Mouse (Mus musculus) skeletal muscle tissue, adult 2 months (tissue): ENCODE measurements around the gene Fbxo3.
"Not testable (repeated sequence)": the region's sequence is repeated elsewhere in the genome, so short reads cannot be mapped to it uniquely, and the experiment has no call there.

ENCODE experiments used
- DNase-seq: peaks from one replicate; pipeline ENCODE4 v3.0.0-alpha.2; 2012; ENCODE audit warnings: low read depth, low spot score

Gene Fbxo3

DNA sequence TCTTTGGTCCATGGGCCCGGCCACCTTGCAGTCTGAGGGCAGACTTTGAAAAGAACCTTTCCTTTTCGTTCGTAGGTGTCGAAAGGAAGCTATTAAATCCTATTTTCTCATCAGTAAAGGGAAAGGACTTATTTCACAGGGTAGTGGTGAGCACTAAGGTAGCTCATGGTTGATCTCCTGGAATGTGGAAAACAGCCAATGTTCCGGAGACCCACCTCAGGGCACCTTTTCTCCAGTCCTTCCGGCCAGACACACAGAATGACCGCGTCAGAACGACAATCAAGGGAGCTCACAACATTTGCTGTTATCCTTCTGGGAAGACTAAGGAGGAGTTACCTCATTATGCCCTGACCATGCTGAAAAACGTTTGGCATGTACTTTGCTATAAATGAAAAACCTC lies 68.7 kb downstream of the Fbxo3 start:
- no peak for DNase-seq

DNA sequence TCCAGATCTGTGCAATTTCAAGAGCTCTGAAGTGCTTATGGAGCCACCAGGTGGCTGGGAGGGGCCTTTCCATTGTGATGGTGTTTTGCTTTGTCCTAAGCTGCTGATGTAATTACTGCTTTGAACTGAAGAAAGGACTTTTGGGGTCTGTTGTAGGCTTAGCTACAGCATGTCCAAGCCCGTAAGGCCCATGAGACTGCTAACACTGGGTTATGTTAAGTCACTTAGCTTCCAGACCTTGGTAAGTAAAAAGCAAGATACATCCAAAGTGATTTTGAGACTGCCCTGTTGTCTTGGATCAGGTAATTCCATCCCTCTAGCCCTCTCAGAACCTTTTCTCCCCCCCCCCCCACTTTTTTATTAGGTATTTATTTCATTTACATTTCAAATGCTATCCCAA lies 69.3 kb downstream of the Fbxo3 start:
- DNase-seq, result not testable (repeated sequence)

DNA sequence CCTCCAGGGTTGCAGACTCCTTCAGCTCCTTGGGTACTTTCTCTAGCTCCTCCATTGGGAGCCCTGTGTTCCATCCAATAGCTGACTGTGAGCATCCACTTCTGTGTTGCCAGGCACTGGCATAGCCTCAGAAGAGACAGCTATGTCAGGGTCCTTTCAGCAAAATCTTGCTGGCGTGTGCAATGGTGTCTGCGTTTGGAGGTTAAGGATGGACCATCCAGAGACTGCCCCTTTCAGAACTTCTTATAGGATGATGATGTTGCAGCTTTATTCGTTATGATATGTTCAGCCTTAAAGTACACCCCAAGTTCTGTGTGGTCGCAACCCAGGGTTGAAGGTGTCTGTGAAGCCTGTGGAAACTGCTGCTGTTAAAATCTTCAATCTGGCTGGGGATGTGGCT lies 69.9 kb downstream of the Fbxo3 start:
- DNase-seq, result not testable (repeated sequence)

DNA sequence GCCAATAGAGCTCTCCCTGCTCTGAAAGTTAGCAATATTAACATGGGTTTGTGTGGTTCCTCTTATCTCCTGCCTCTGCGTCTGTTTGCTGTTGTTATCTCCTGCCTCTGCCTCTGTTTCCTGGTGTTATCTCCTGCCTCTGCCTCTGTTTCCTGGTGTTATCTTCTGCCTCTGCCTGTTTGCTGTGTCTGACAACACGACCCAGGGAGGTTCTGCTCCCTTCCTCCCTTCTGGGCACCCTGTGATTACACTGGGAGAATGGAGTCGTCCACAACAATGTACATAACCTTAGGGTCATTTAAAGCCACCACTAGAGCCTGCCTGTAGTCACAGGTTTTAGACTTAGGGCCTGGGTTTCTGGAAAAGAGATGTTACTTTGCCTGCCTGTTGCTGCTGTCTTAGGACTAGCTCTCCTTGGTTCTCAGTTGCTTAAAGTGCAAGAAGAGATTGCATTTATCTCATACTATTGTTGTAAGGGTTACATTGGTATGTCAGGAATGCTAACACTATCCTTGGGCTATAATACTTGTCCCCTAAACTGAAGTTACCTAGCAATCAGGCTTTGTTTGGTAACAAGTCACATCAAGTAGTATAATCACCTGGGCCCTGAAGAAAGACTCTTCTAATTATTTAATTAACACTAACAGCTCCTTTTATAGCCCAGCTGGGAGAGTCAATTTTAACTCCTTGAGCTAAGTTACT lies 71.2 kb downstream of the Fbxo3 start:
- DNase-seq, result no peak

DNA sequence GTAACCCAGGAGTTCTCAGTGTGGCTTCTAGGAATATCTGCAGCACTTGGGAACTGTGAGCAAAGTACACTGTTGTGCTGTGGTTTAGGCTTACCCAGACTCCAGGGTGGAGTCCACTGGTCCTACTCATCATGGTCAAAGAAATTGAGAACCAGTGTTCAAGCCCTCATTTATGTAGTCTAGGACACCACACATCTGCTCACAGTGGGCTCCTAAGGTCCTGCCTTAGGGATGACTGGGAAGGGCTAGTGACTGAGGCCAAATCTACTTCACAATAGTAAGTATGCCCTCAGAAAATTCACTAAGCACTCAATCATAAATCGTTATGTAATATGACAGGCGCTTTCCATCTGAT lies 71.7 kb downstream of the Fbxo3 start:
- DNase-seq, result no peak

DNA sequence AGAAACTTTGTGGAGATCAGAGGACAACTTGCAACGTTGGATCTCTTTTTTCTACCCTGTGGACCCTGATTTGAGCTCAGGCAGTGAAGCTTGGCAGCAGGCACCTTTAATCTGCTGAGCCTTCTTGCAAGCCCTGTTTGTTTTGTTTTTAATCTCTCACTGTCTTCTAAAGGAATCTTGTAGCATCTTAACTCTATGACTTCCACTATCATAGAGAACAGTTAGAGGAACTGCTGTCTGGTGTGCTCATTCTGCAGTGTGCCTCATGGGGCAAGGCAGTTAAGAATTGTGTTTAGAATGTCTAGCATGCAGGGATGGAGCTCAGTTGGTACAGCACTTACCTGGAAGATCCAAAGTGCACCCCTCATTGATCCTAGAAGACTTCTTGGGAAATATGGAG lies 72.4 kb downstream of the Fbxo3 start:
- no peak for DNase-seq

DNA sequence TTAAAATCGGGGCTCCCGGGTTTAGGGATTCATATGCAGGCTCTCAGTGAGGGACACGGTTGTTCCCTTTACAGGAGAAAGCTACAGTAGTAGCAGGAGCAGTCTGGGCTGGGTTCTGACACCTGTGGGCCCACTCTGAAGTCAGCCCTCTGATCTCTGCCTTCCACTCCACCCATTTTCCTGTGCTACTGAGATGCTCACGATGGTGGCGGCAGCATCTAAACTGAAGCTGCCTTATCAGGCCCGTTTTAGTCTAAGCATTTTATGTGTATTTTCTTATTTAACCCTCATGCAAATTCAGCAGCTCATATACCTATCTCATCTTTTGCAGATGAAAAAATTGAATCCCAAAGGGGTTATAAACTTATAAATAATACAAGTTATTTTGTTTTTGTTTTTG lies 77.3 kb downstream of the Fbxo3 start:
- DNase-seq, result no peak

DNA sequence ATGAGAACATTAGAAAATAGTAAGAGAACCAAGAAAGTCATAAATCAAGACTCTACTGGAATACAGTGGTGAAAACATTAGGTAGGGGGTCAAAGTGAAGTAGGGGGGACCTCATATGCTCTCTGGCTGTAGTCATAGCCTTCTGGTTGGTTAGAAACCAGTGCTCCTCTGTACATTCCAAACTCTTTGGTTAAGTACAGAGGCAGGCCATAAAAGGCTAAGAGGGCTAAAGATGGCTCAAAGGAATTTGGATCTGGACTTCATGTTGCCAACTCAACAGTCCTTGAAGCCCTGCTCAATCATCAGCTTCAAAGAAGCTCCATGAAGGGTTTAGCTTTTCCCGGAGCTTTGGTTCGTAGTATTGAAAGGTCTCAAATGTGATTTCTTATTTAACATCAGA lies 81.5 kb downstream of the Fbxo3 start:
- not testable (repeated sequence) for DNase-seq

DNA sequence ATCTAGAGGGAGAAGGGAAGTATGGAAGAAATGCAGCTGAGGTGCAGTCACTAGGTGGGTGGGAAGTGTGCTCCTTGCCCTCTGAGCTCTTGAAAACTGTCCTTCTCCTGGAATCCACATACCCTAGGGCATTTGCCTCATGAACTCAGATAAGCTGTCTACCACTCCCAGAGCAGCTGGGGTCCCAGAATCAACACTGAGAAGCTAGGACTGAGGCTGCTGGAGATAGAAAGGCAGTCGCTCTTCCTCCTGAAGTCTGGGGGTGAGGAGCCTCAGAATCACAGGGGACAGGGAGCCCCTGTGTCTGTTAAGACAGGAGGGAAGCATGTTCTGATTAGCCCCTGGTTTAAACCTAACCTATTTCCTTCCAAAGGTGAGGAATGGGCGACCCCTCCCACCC lies 82.0 kb downstream of the Fbxo3 start:
- DNase-seq, result no peak

DNA sequence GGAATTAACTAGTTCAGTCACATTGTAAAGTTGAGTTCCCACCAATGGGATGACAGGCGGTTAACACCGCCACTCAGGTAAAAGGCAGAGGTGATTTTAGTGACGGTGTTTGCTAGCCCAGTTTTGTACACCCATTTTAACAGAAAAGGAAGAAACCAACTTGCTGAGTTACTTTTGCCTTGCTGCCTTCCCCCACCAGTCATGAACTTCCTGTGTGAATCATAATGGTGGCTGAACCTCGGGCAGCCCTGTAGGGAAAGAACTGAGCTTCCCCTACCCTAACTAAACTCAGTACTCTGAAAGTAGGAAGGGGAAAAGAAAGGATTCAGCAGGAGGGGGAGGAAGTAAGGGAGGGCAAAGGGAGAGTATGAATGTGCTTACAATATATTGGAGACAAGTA lies 82.5 kb downstream of the Fbxo3 start:
- DNase-seq, result no peak

DNA sequence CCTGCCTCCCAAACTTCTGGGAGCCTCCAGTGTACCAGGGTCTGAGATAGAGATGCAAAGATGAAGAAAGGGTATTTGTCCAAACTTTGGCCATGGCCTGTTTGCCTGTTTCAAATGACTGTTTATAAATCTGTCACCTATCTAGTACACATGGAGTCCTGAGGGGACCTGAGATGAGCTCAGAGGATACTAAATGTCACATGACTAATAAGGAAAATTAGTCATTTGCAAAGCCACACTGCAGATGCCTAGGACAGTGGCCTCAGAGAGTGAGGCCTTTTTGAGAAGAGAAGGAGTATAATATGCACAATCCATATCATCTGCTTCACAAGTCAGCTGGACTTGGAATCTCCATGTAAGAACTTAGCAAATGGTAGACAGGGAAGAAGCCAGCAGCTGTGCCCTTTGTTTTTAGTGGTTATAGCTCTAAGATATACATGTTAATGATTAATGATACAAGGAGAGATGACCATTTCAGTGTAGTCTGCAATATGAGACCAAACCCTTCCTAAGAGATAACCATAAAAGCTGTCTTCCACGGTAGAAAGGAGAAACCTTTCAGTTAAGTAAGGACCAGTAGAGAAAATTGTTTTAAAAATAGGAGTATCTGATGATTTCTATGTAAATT lies 83.8 kb downstream of the Fbxo3 start:
- not testable (repeated sequence) for DNase-seq
